Mouse (Mus musculus) adrenal gland, adult 2 months (tissue): ENCODE results near the gene Slc2a6. TPM values are rescaled to one million over a fixed set of nuclear protein-coding genes. Genes with fewer than 3 reads are reported as not detected.

Source experiments
- DNase-seq: peaks from one replicate; pipeline ENCODE4 v3.0.0; 2021
- polyA plus RNA-seq: library from polyadenylated mRNA; depleted of rRNA; stranded (reverse); fragments of >200 nt; gene quantifications from 2 replicates; pipeline ENCODE4 v1.2.3, GENCODE M21; 2012
- total RNA-seq, 2 experiments: library from RNA; stranded (reverse); gene quantifications; 2 replicates each; pipeline ENCODE4 v1.2.3; 2021

Gene Slc2a6
- total and polyA plus RNA-seq, 3 experiments: 0.76 to 1.7 (median 0.78) TPM

- no peak for DNase-seq
These were observed 8.2 kb upstream of the Slc2a6 start for GRCm38 (mm10) chr2:27036003-27036402.

- DNase-seq: no peak
These were observed 4.6 kb upstream of the Slc2a6 start for GRCm38 (mm10) chr2:27032361-27032760.

- no peak for DNase-seq
These were observed 728 bp upstream of the Slc2a6 start for GRCm38 (mm10) chr2:27028437-27029015.

- DNase-seq: no peak
These were observed 761 bp downstream of the Slc2a6 start for GRCm38 (mm10) chr2:27026857-27027617.

- DNase-seq: no peak
These were observed 1.5 kb downstream of the Slc2a6 start for GRCm38 (mm10) chr2:27026332-27026731.

- DNase-seq: no peak
These were observed 2.3 kb downstream of the Slc2a6 start for GRCm38 (mm10) chr2:27025545-27025944.

GRCm38 (mm10) chr2:27024136-27024535 lies 3.7 kb downstream of the Slc2a6 start:
- no peak for DNase-seq

GRCm38 (mm10) chr2:27022612-27023011 lies 5.2 kb downstream of the Slc2a6 start:
- no peak for DNase-seq

- DNase-seq: no peak
These were observed 6.7 kb downstream of the Slc2a6 start for GRCm38 (mm10) chr2:27021103-27021502.

GRCm38 (mm10) chr2:27019530-27019929 lies 8.3 kb downstream of the Slc2a6 start:
- DNase-seq: no peak

GRCm38 (mm10) chr2:27017802-27018201 lies 10.0 kb downstream of the Slc2a6 start:
- DNase-seq: peak; percentile 61

GRCm38 (mm10) chr2:27009714-27010244 lies 18.0 kb downstream of the Slc2a6 start, which contains the start of gene Cacfd1:
Gene Cacfd1 (plus strand): TSS chr2:27009926.
- DNase-seq: peak; percentile 94

GRCm38 (mm10) chr2:27007701-27008100 lies 20.1 kb downstream of the Slc2a6 start:
- DNase-seq: no peak

- no peak for DNase-seq
These were observed 21.5 kb downstream of the Slc2a6 start for GRCm38 (mm10) chr2:27006255-27006654.

GRCm38 (mm10) chr2:26997993-26998392 lies 29.8 kb downstream of the Slc2a6 start:
- no peak for DNase-seq

- DNase-seq: no peak
These were observed 30.3 kb downstream of the Slc2a6 start for GRCm38 (mm10) chr2:26997498-26997897.

- no peak for DNase-seq
These were observed 33.9 kb downstream of the Slc2a6 start for GRCm38 (mm10) chr2:26993936-26994335.

- DNase-seq: no peak
These were observed 43.2 kb downstream of the Slc2a6 start for GRCm38 (mm10) chr2:26984640-26985039.

GRCm38 (mm10) chr2:26984179-26984578 lies 43.6 kb downstream of the Slc2a6 start:
- no peak for DNase-seq

- no peak for DNase-seq
These were observed 47.4 kb downstream of the Slc2a6 start for GRCm38 (mm10) chr2:26980361-26980760.

GRCm38 (mm10) chr2:26973960-26974359 lies 53.8 kb downstream of the Slc2a6 start:
- no peak for DNase-seq

GRCm38 (mm10) chr2:26973116-26973515 lies 54.7 kb downstream of the Slc2a6 start, which contains the start of gene Adamts13:
Gene Adamts13 (plus strand): TSS chr2:26973416.
- DNase-seq: no peak
